Mouse (Mus musculus) testis, adult 2 months (tissue): Measurements from ENCODE around the gene Phldb2. TPM values are rescaled to one million over a fixed set of nuclear protein-coding genes. Genes with fewer than 3 reads are reported as not detected.

ENCODE experiments used
- H3K27ac ChIP-seq: fragments of 200-500 bp; 2 replicates; pipeline ENCODE4 v1.5.1; 2012; ENCODE audit warnings: low read depth, low read length; ENCODE audit not compliant: control insufficient read depth, insufficient read depth
- H3K27me3 ChIP-seq: fragments of 200-500 bp; 2 replicates; pipeline ENCODE4 v1.6.1; 2012; ENCODE audit warnings: mild to moderate bottlenecking, low read length, moderate library complexity; ENCODE audit not compliant: control insufficient read depth, insufficient read depth
- H3K36me3 ChIP-seq: fragments of 200-500 bp; 2 replicates; pipeline ENCODE4 v1.6.1; 2012; ENCODE audit warnings: mild to moderate bottlenecking, low read length; ENCODE audit not compliant: control insufficient read depth, insufficient read depth
- H3K4me1 ChIP-seq: fragments of 200-500 bp; 2 replicates; pipeline ENCODE4 v1.6.1; 2012; ENCODE audit warnings: low read length; ENCODE audit not compliant: control insufficient read depth, insufficient read depth
- H3K4me3 ChIP-seq: fragments of 200-500 bp; 2 replicates; pipeline ENCODE4 v1.5.1; 2012; ENCODE audit warnings: low read depth, mild to moderate bottlenecking, low read length, moderate library complexity, mixed read lengths; ENCODE audit not compliant: control insufficient read depth
- CTCF ChIP-seq: fragments of 200-500 bp; IDR thresholded peaks from 2 replicates; pipeline ENCODE4 v1.5.1; 2012; ENCODE audit warnings: low read depth, mild to moderate bottlenecking, inconsistent platforms, low read length, moderate library complexity; ENCODE audit not compliant: control insufficient read depth, insufficient read depth, insufficient replicate concordance
- POLR2A ChIP-seq: fragments of 200-500 bp; IDR thresholded peaks from 2 replicates; pipeline ENCODE4 v1.6.1; 2012; ENCODE audit warnings: low read depth, mild to moderate bottlenecking, inconsistent platforms, low read length, moderate library complexity; ENCODE audit not compliant: control insufficient read depth
- polyA plus RNA-seq: library from polyadenylated mRNA; depleted of rRNA; stranded (reverse); fragments of >200 nt; gene quantifications from 2 replicates; pipeline ENCODE4 v1.2.3, GENCODE M21; 2012

The Phldb2 gene
- polyA plus RNA-seq, 1 experiment: 0.65 TPM

DNA sequence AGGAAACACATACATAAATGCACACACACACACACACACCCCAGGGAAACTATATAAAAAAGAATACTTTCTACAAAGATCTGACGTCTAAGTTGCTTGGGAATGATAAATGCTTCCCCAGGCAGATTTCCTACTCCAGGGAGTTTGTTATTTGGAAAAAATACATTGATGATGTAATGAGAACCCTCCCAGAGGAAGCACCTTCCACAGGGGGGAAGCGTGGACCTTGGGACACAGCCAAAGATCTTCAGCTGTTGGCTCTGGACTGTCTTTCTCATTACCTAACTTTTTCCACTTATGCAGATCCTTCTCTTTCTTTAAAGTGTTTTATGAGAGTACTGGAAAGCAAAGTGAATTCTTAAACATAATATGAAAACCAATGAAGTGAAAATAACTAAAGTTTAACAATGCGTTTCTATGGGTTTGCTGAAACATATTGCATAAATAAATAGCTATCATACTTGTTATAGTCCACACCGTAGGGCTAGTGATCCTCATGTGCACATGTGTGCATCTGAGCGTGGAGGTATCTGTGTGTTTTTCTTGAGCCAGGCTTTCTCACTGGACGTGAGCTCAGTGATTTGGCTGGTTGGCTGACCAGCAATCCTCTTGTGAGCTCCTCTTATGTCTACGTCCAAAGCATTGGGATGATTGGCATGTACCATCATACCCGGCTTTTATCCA lies 30.7 kb downstream of the Phldb2 start:
- TF ChIP-seq POLR2A (no peak), CTCF (no peak)
- no peak overlapping the region for H3K27ac ChIP-seq
- no peaks in the 10 kb centered on the region for H3K4me1 ChIP-seq
- H3K27me3 ChIP-seq: no peaks in the 10 kb centered on the region
- no peaks in the 10 kb centered on the region for H3K36me3 ChIP-seq
- no peak overlapping the region for H3K4me3 ChIP-seq

DNA sequence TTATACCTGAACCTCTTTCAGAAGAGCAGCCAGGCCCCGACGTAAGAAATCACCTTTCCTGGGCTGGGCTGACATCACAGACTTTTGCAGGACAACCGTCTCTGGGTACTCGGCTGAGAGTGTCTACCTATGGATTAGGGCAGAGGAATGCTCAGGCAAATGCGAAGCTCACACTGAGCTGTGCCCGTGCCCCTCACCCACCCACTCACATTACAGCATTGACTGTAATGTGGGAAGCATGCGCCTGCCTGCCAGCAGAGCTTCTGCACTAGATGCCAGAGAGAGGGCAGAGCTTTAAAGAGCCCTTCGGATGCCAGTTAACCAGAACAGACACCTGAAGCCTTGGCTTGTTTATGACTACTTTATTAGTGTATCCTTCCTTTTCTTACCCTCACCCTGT lies 33.8 kb downstream of the Phldb2 start:
- no peak for TF ChIP-seq CTCF
- TF ChIP-seq POLR2A: no peak
- Histone ChIP-seq H3K4me1 (no peaks in the 10 kb centered on the region), H3K4me3 (no peak overlapping the region), H3K36me3 (no peaks in the 10 kb centered on the region), H3K27me3 (no peaks in the 10 kb centered on the region), H3K27ac (no peak overlapping the region)

- no peaks in the 10 kb centered on the region for H3K27me3 ChIP-seq
- TF ChIP-seq POLR2A: no peak
- TF ChIP-seq CTCF: no peak
- no peaks in the 10 kb centered on the region for H3K4me1 ChIP-seq
- no peak overlapping the region for H3K4me3 ChIP-seq
- no peak overlapping the region for H3K27ac ChIP-seq
- H3K36me3 ChIP-seq: no peaks in the 10 kb centered on the region
These were observed 49.8 kb downstream of the Phldb2 start for GRCm38 (mm10) chr16:45903595-45903994.

DNA sequence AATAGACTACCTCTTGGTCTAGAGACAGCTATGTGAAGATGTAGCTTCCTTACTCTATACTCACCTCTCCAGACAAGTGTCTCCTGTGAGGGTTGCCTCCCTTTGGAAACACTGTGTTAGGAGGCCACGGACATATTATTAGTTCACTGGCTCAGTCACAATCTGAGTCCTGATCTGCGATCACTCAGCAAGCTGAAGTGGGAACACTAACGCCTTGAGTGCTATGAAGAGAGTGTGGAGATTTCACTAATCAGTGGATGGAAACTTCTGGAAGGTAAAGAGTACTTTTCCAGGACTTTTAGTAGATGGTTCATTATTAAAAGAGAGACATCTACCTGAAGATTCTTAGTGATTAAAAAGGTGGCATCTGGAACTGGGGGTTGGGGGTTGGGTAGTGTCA lies 54.9 kb downstream of the Phldb2 start:
- TF ChIP-seq POLR2A: no peak
- no peak for TF ChIP-seq CTCF
- Histone ChIP-seq H3K27me3 (no peaks in the 10 kb centered on the region), H3K36me3 (no peaks in the 10 kb centered on the region), H3K4me1 (no peaks in the 10 kb centered on the region), H3K4me3 (no peak overlapping the region; the same call in 1 of the 2 replicates), H3K27ac (no peak overlapping the region)

- no peaks in the 10 kb centered on the region for H3K4me1 ChIP-seq
- H3K27me3 ChIP-seq: no peaks in the 10 kb centered on the region
- no peak for TF ChIP-seq CTCF
- no peak for TF ChIP-seq POLR2A
- no peak overlapping the region for H3K27ac ChIP-seq
- H3K4me3 ChIP-seq: no peak overlapping the region
- no peaks in the 10 kb centered on the region for H3K36me3 ChIP-seq
These were observed 56.8 kb downstream of the Phldb2 start for GRCm38 (mm10) chr16:45896587-45896986.

GRCm38 (mm10) chr16:45894998-45895397 lies 58.4 kb downstream of the Phldb2 start:
- no peak overlapping the region for H3K27ac ChIP-seq

DNA sequence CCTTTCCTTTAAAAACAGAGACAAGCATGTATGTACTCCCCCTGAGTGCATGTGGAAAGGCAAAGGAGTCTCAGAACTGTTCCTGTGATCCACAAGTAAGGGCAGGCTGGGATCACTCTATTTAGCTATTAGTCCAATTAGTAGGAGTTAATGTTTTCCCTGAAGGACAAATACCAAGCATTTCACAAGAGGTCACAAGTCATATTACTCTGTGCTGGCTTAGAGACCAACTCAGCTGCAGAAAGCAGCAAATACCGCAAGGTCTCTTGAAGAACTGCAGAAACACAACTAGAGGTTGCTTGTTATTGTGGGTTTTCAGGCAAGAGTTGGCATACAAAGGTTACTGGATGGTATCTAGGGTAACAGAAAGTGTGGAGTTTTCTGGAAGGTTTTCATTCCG lies 59.6 kb downstream of the Phldb2 start:
- Histone ChIP-seq H3K4me3 (no peak overlapping the region), H3K27me3 (no peaks in the 10 kb centered on the region), H3K27ac (no peak overlapping the region), H3K4me1 (no peaks in the 10 kb centered on the region), H3K36me3 (no peaks in the 10 kb centered on the region)
- TF ChIP-seq CTCF (no peak), POLR2A (no peak)

More at GRCm38 (mm10) chr16:45894998-45895397, 58.4 kb downstream of the Phldb2 start:
- Histone ChIP-seq H3K4me3 (no peak overlapping the region), H3K4me1 (no peaks in the 10 kb centered on the region), H3K27me3 (no peaks in the 10 kb centered on the region), H3K36me3 (no peaks in the 10 kb centered on the region)
- no peak for TF ChIP-seq CTCF
- TF ChIP-seq POLR2A: no peak
